Comparison of ENCODE assay signal across 8 mouse cellular contexts in the genomic region with DNA sequence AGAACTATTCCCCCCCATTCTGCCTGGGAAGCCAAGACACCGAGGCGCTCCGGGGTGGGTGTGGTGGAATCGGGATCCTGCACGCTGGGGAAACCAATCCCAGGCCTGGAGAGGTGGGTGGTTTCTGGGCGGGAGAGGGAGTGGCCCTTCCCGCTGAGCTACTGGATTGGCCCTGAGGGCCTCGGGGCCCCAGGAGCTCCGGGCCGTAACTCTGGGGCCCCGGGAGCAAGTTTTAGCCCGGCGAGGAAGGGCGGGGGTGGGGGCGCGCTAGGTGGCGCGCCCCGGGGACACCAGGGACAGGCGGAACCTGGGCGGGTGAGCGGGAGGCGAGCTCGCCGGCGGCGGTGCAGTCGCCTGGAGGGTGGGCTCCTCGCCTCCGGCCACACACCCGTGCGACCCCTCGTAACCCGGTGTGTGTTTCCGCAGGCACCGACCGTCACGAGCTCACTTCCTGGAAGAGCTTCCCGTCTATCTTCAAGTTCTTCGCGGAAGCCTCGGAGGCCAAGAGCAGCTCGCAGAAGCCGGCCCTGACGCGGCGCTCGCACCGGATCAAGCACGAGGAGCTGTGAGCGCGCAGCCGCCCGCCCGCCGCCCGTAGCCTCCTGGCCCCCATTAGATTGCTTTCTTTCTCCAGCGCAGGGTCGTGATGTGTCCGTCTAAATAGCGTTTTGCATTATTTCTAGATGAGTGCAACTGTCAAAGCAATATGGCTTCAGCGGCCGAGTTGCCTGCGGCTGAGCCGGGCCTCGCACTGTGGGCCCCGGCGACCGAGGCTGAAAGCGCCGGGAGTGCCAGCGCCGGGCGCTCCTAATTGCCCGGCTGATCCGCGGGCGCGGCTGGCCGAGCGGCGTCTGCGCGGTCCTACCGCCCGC. TPM values are rescaled to one million over a fixed set of nuclear protein-coding genes. Genes with fewer than 3 reads are reported as not detected.
A peak's percentile ranks its signal among the peaks of the same experiment; 100 is the strongest.
DNase-seq lines count a peak whose midpoint lies in the region; ATAC-seq and TF ChIP-seq lines count a peak whose summit lies in the region.

No protein-coding gene starts in this region.

- H3K79me2 ChIP-seq in MEL (ENCODE audit: control insufficient read depth, insufficient read depth, low read length, poor library complexity), result no peaks in the 10 kb centered on the region; the same call in 1 of the 2 replicates

- intact Hi-C loops in heart, postnatal 10 days (cut with DNase I), result no loop called here

- DNase-seq in MEL (ENCODE audit: low read depth, low spot score), result peak; percentile 83
- peak; percentile 11 for DNase-seq in c-Kit-positive CD71-positive TER-119-positive erythroid progenitor cells, embryonic 14.5 days (ENCODE audit: low spot score)
- peak; percentile 57 to 67 for DNase-seq in heart, postnatal 10 days
- peak; percentile 58 to 67 for DNase-seq in kidney, postnatal 36 days
- DNase-seq in thymus, postnatal 36 days, result peak; percentile 16 to 18

- H3K36me3 ChIP-seq in MEL (ENCODE audit: control insufficient read depth in 1 of 2, insufficient read depth in 2 of 2, low read length in 2 of 2), result no peaks in the 10 kb centered on the region
- H3K36me3 ChIP-seq in forebrain, embryonic 13.5 days (ENCODE audit: poor library complexity, severe bottlenecking), result no peaks in the 10 kb centered on the region
- H3K36me3 ChIP-seq in liver, embryonic 15.5 days (replicated peaks), result no peaks in the 10 kb centered on the region
- no peaks in the 10 kb centered on the region for H3K36me3 ChIP-seq in neural tube, embryonic 12.5 days

- H3K9me3 ChIP-seq in MEL (replicated peaks; ENCODE audit: insufficient read depth, low read length), result no peaks in the 10 kb centered on the region
- no peaks in the 10 kb centered on the region for H3K9me3 ChIP-seq in forebrain, embryonic 13.5 days (replicated peaks)
- H3K9me3 ChIP-seq in liver, embryonic 15.5 days (replicated peaks), result no peaks in the 10 kb centered on the region
- H3K9me3 ChIP-seq in neural tube, embryonic 12.5 days, result no peaks in the 10 kb centered on the region

- TF ChIP-seq RAD21 in MEL (IDR thresholded peaks at IDR 0.05; ENCODE audit: low read depth, low read length), result no peak

- H3K27me3 ChIP-seq in MEL (ENCODE audit: control insufficient read depth in 1 of 2, insufficient read depth in 2 of 2, low read length in 2 of 2), result no peaks in the 10 kb centered on the region
- peaks cover 39% of the 10 kb centered on the region for H3K27me3 ChIP-seq in forebrain, embryonic 13.5 days
- peaks cover 46% of the 10 kb centered on the region for H3K27me3 ChIP-seq in liver, embryonic 15.5 days
- no peaks in the 10 kb centered on the region for H3K27me3 ChIP-seq in neural tube, embryonic 12.5 days (replicated peaks)

- TF ChIP-seq EP300 in MEL (IDR thresholded peaks at IDR 0.05; ENCODE audit: low read depth in 1 of 2, low read length in 2 of 2), result no peak

- TF ChIP-seq CTCF in MEL (IDR thresholded peaks at IDR 0.05 in 2 of 3, conservative IDR thresholded peaks at IDR 0.05 in 1 of 3; ENCODE audit: control insufficient read depth in 1 of 3, insufficient read depth in 1 of 3, low read depth in 2 of 3, low read length in 3 of 3, poor library complexity in 1 of 3, severe bottlenecking in 1 of 3), result no peak; a peak in 1 of 6 replicates

- TF ChIP-seq POLR2A in MEL (IDR thresholded peaks at IDR 0.05; ENCODE audit: control insufficient read depth in 1 of 2, insufficient read depth in 1 of 2, low read depth in 1 of 2, low read length in 2 of 2, poor library complexity in 1 of 2), result peak in 1 of 2 experiments; percentile 58; a peak in 1 of 4 replicates

- peak overlapping the region; percentile 71 to 85 for H3K4me3 ChIP-seq in MEL (ENCODE audit: control insufficient read depth in 1 of 2, insufficient read depth in 1 of 2, low read depth in 2 of 2, low read length in 2 of 2)
- peak overlapping the region; percentile 62 for H3K4me3 ChIP-seq in forebrain, embryonic 13.5 days
- H3K4me3 ChIP-seq in liver, embryonic 15.5 days (replicated peaks), result peak overlapping the region; percentile 55
- H3K4me3 ChIP-seq in neural tube, embryonic 12.5 days, result peak overlapping the region; percentile 80

- ATAC-seq in forebrain, embryonic 13.5 days, result peak; percentile 91
- ATAC-seq in liver, embryonic 15.5 days (ENCODE audit: insufficient read depth), result peak; percentile 87
- ATAC-seq in neural tube, embryonic 12.5 days (ENCODE audit: low FRiP score, low read depth), result peak; percentile 95

- H3K4me1 ChIP-seq in MEL (ENCODE audit: control insufficient read depth in 1 of 2, insufficient read depth in 2 of 2, low read length in 2 of 2), result no peaks in the 10 kb centered on the region
- H3K4me1 ChIP-seq in forebrain, embryonic 13.5 days, result peaks cover 22% of the 10 kb centered on the region
- H3K4me1 ChIP-seq in liver, embryonic 15.5 days (replicated peaks), result peaks cover 6% of the 10 kb centered on the region; the same call in 1 of the 2 replicates
- H3K4me1 ChIP-seq in neural tube, embryonic 12.5 days, result peaks cover 8% of the 10 kb centered on the region; the same call in 1 of the 2 replicates

- under 1% methylated on average over 84 of the region's 86 CpGs for WGBS in forebrain, embryonic 13.5 days
- WGBS in liver, embryonic 15.5 days (ENCODE audit: insufficient replicate concordance), result under 1% methylated on average over 75 of the region's 86 CpGs
- under 1% methylated on average over 80 of the region's 86 CpGs for WGBS in neural tube, embryonic 12.5 days

- H3K4me2 ChIP-seq in forebrain, embryonic 13.5 days, result peak overlapping the region; percentile 79
- peak overlapping the region; percentile 75 for H3K4me2 ChIP-seq in liver, embryonic 15.5 days
- H3K4me2 ChIP-seq in neural tube, embryonic 12.5 days (replicated peaks), result peak overlapping the region; percentile 88

- peak overlapping the region; percentile 72 for H3K27ac ChIP-seq in MEL (ENCODE audit: control insufficient read depth, low read depth, low read length)
- H3K27ac ChIP-seq in forebrain, embryonic 13.5 days, result peak overlapping the region; percentile 97
- H3K27ac ChIP-seq in liver, embryonic 15.5 days (replicated peaks), result no peak overlapping the region
- H3K27ac ChIP-seq in neural tube, embryonic 12.5 days, result peak overlapping the region; percentile 59

- peak overlapping the region; percentile 87 for H3K9ac ChIP-seq in MEL (ENCODE audit: control insufficient read depth, low read depth, low read length, poor library complexity, severe bottlenecking)
- peak overlapping the region; percentile 90 for H3K9ac ChIP-seq in forebrain, embryonic 13.5 days
- no peak overlapping the region for H3K9ac ChIP-seq in liver, embryonic 15.5 days
- peak overlapping the region; percentile 76 for H3K9ac ChIP-seq in neural tube, embryonic 12.5 days

TF ChIP-seq in MEL, 35 proteins besides CTCF, POLR2A, EP300 and RAD21:
- TF ChIP-seq ETS1 (IDR thresholded peaks at IDR 0.05; ENCODE audit: low read depth, low read length) (no peak), USF1 (IDR thresholded peaks at IDR 0.05; ENCODE audit: low read depth, low read length) (no peak), HCFC1 (IDR thresholded peaks at IDR 0.05; ENCODE audit: low read depth, low read length) (no peak), UBTF (IDR thresholded peaks at IDR 0.05; ENCODE audit: borderline replicate concordance, insufficient read depth, low read depth, low read length) (peak; percentile 65; the same call in 1 of the 2 replicates), MAX (IDR thresholded peaks at IDR 0.05; ENCODE audit: low read length) (no peak), SMC3 (IDR thresholded peaks at IDR 0.05; ENCODE audit: low read depth, low read length) (no peak), E2F4 (IDR thresholded peaks at IDR 0.05; ENCODE audit: borderline replicate concordance, low read depth, low read length) (no peak), ZNF384 (IDR thresholded peaks at IDR 0.05; ENCODE audit: low read depth, low read length) (no peak), NELFE (IDR thresholded peaks at IDR 0.05; ENCODE audit: low read depth, low read length) (0 out of 2 replicates have a peak, but pooled peaks have one; percentile 39), NRF1 (IDR thresholded peaks at IDR 0.05; ENCODE audit: insufficient read depth, low read depth, low read length, poor library complexity, severe bottlenecking) (no peak), ZC3H11A (IDR thresholded peaks at IDR 0.05; ENCODE audit: low read depth, low read length) (no peak), MYB (IDR thresholded peaks at IDR 0.05; ENCODE audit: low read depth, low read length) (no peak), JUND (IDR thresholded peaks at IDR 0.05; ENCODE audit: low read depth, low read length) (no peak), POLR2AphosphoS5 (IDR thresholded peaks at IDR 0.05; ENCODE audit: borderline replicate concordance, low read depth, low read length) (no peak)

RNA-seq across cellular contexts. Expression of gene Nr2f1, which starts 36.2 kb away (rescaled TPM):
- 9.9 and 11.3 TPM in 2 replicates for total RNA-seq in MEL (2012; rRNA removed)
- polyA plus RNA-seq in MEL (2012; ENCODE audit: insufficient read depth in 1 of 2, insufficient read length in 2 of 2, low read depth in 1 of 2, low replicate concordance in 2 of 2, missing spikeins in 1 of 2), result 10 to 100 TPM in 1 of 2 experiments, not detected in 1; 27.1 TPM
- polyA plus RNA-seq in forebrain, embryonic 13.5 days (2015; fragmentation: Nextera tagmentation; extraction: Ambion mirVana), result 94.7 and 112 TPM in 2 replicates
- total RNA-seq in heart, postnatal 10 days (2021), result 1 to 10 TPM; 6.2 to 6.7 TPM
- 0.47 and 0.50 TPM in 2 replicates for polyA plus RNA-seq in liver, embryonic 15.5 days (2015; fragmentation: Nextera tagmentation; extraction: Ambion mirVana)
- polyA plus RNA-seq in neural tube, embryonic 12.5 days (2016; fragmentation: Nextera tagmentation; extraction: Ambion mirVana), result 48.4 and 56.4 TPM in 2 replicates

Comparison
In these comparisons a context has a peak if more than half of its experiments do, and no peak if none do; other contexts are left out.
1. DNase-seq: peak in every context shown above with its lines; median percentile 83 in MEL; 62 in kidney, postnatal 36 days; 62 in heart, postnatal 10 days; 17 in thymus, postnatal 36 days; 11 in c-Kit-positive CD71-positive TER-119-positive erythroid progenitor cells, embryonic 14.5 days.